Mouse (Mus musculus): ENCODE measurements around the gene Phf11a. TPM values are rescaled to one million over a fixed set of nuclear protein-coding genes. Genes with fewer than 3 reads are reported as not detected.
"Not testable (repeated sequence)": the region's sequence is repeated elsewhere in the genome, so short reads cannot be mapped to it uniquely, and the experiment has no call there.

Phf11a gene
- 0.10 and 0.27 TPM in 2 replicates for polyA plus RNA-seq (2015; fragmentation: Nextera tagmentation; extraction: Ambion mirVana)

GRCm38 (mm10) chr14:59297391-59297790, at the start of gene Phf11a:
Gene Phf11a, minus strand, starts transcription at chr14:59297522.
- H3K9ac ChIP-seq; H3K4me3 ChIP-seq (replicated peaks); H3K4me2 ChIP-seq (replicated peaks); H3K27me3 ChIP-seq (replicated peaks); H3K36me3 ChIP-seq; H3K9me3 ChIP-seq; H3K4me1 ChIP-seq (replicated peaks); H3K27ac ChIP-seq; ATAC-seq: not testable (repeated sequence)
- whole genome bisulfite sequencing: 58% methylated on average over 1 of the region's 1 CpGs

GRCm38 (mm10) chr14:59341189-59341588, 43.9 kb upstream of the Phf11a start, which contains the start of gene Phf11b:
Gene Phf11b, minus strand, starts transcription at chr14:59341351.
- H3K4me2 ChIP-seq (replicated peaks); H3K9me3 ChIP-seq; H3K4me1 ChIP-seq (replicated peaks); H3K27ac ChIP-seq; H3K27me3 ChIP-seq (replicated peaks); ATAC-seq; H3K4me3 ChIP-seq (replicated peaks); H3K36me3 ChIP-seq; H3K9ac ChIP-seq: not testable (repeated sequence)
- WGBS: 59% methylated on average over 1 of the region's 1 CpGs

- H3K27ac ChIP-seq: no peak overlapping the region
- H3K4me2 ChIP-seq (replicated peaks): no peak overlapping the region
- H3K36me3 ChIP-seq: no peaks in the 10 kb centered on the region
- 76% methylated on average over 1 of the region's 1 CpGs for WGBS
- no peaks in the 10 kb centered on the region for H3K9me3 ChIP-seq
- no peaks in the 10 kb centered on the region for H3K4me1 ChIP-seq (replicated peaks)
- H3K9ac ChIP-seq: no peak overlapping the region
- H3K4me3 ChIP-seq (replicated peaks): no peak overlapping the region
- no peaks in the 10 kb centered on the region for H3K27me3 ChIP-seq (replicated peaks)
- no peak for ATAC-seq
These were observed 42.2 kb upstream of the Phf11a start for GRCm38 (mm10) chr14:59339541-59339940.

GRCm38 (mm10) chr14:59336056-59336455, 38.7 kb upstream of the Phf11a start:
- not testable (repeated sequence) for ATAC-seq

GRCm38 (mm10) chr14:59330499-59330898, 33.2 kb upstream of the Phf11a start:
- not testable (repeated sequence) for H3K36me3 ChIP-seq; H3K4me1 ChIP-seq (replicated peaks); H3K9ac ChIP-seq; ATAC-seq; H3K9me3 ChIP-seq; H3K4me3 ChIP-seq (replicated peaks); H3K27me3 ChIP-seq (replicated peaks); H3K27ac ChIP-seq; H3K4me2 ChIP-seq (replicated peaks)
- WGBS: 31% methylated on average over 3 of the region's 3 CpGs

More at GRCm38 (mm10) chr14:59336056-59336455, 38.7 kb upstream of the Phf11a start:
- not testable (repeated sequence) for H3K9ac ChIP-seq; H3K27ac ChIP-seq; H3K9me3 ChIP-seq; H3K36me3 ChIP-seq; H3K4me1 ChIP-seq (replicated peaks); H3K4me2 ChIP-seq (replicated peaks); H3K27me3 ChIP-seq (replicated peaks); H3K4me3 ChIP-seq (replicated peaks)
- WGBS: 84% methylated on average over 3 of the region's 3 CpGs

GRCm38 (mm10) chr14:59319970-59320369, 22.6 kb upstream of the Phf11a start:
- H3K4me3 ChIP-seq (replicated peaks); H3K36me3 ChIP-seq; ATAC-seq; H3K27me3 ChIP-seq (replicated peaks); H3K4me1 ChIP-seq (replicated peaks); H3K9me3 ChIP-seq; H3K9ac ChIP-seq; H3K27ac ChIP-seq; H3K4me2 ChIP-seq (replicated peaks): not testable (repeated sequence)
- 87% methylated on average over 6 of the region's 6 CpGs for WGBS

- not testable (repeated sequence) for H3K27ac ChIP-seq; H3K9me3 ChIP-seq; H3K9ac ChIP-seq; H3K4me3 ChIP-seq (replicated peaks); H3K27me3 ChIP-seq (replicated peaks); ATAC-seq; H3K36me3 ChIP-seq; H3K4me1 ChIP-seq (replicated peaks); H3K4me2 ChIP-seq (replicated peaks)
- 87% methylated on average over 3 of the region's 3 CpGs for WGBS
These were observed 21.7 kb upstream of the Phf11a start for GRCm38 (mm10) chr14:59319036-59319435.

GRCm38 (mm10) chr14:59291769-59292168, 5.6 kb downstream of the Phf11a start:
- H3K4me2 ChIP-seq (replicated peaks); H3K36me3 ChIP-seq; H3K9ac ChIP-seq; H3K4me3 ChIP-seq (replicated peaks); H3K4me1 ChIP-seq (replicated peaks); H3K9me3 ChIP-seq; H3K27ac ChIP-seq; H3K27me3 ChIP-seq (replicated peaks); ATAC-seq: not testable (repeated sequence)

GRCm38 (mm10) chr14:59274961-59275360, 22.4 kb downstream of the Phf11a start:
- not testable (repeated sequence) for H3K9ac ChIP-seq; H3K4me1 ChIP-seq (replicated peaks); H3K9me3 ChIP-seq; H3K4me3 ChIP-seq (replicated peaks); ATAC-seq; H3K27me3 ChIP-seq (replicated peaks); H3K27ac ChIP-seq; H3K4me2 ChIP-seq (replicated peaks); H3K36me3 ChIP-seq
- WGBS: 94% methylated on average over 4 of the region's 4 CpGs

GRCm38 (mm10) chr14:59260056-59260455, 37.3 kb downstream of the Phf11a start, which contains the start of gene Gm6904:
Gene Gm6904, minus strand, starts transcription at chr14:59260216.
- no peak within 1 kb of the TSS for H3K4me3 ChIP-seq (replicated peaks)
- 52% methylated on average over 3 of the region's 3 CpGs for WGBS

GRCm38 (mm10) chr14:59255861-59256260, 41.5 kb downstream of the Phf11a start:
- not testable (repeated sequence) for ATAC-seq; H3K4me3 ChIP-seq (replicated peaks); H3K36me3 ChIP-seq; H3K27me3 ChIP-seq (replicated peaks); H3K9me3 ChIP-seq; H3K27ac ChIP-seq; H3K4me2 ChIP-seq (replicated peaks); H3K4me1 ChIP-seq (replicated peaks); H3K9ac ChIP-seq
- WGBS: 93% methylated on average over 1 of the region's 1 CpGs

More at GRCm38 (mm10) chr14:59260056-59260455, 37.3 kb downstream of the Phf11a start, which contains the start of gene Gm6904:
- H3K4me1 ChIP-seq (replicated peaks): no peaks in the 10 kb centered on the region
- no peak within 1 kb of the TSS for H3K27ac ChIP-seq
- no peaks in the 10 kb centered on the region for H3K27me3 ChIP-seq (replicated peaks)
- ATAC-seq: no peak
- H3K9me3 ChIP-seq: no peaks in the 10 kb centered on the region
- no peaks in the 10 kb centered on the region for H3K36me3 ChIP-seq
- no peak within 1 kb of the TSS for H3K9ac ChIP-seq
- H3K4me2 ChIP-seq (replicated peaks): no peak within 1 kb of the TSS

GRCm38 (mm10) chr14:59250350-59250749, 47.0 kb downstream of the Phf11a start:
- H3K4me3 ChIP-seq (replicated peaks); H3K4me1 ChIP-seq (replicated peaks); H3K9ac ChIP-seq; H3K9me3 ChIP-seq; H3K27ac ChIP-seq; H3K4me2 ChIP-seq (replicated peaks); ATAC-seq; H3K27me3 ChIP-seq (replicated peaks); H3K36me3 ChIP-seq: not testable (repeated sequence)
- 56% methylated on average over 5 of the region's 5 CpGs for WGBS

- peaks cover 34% of the 10 kb centered on the region for H3K36me3 ChIP-seq
- 91% methylated on average over 9 of the region's 9 CpGs for WGBS
- no peak for ATAC-seq
These were observed 63.7 kb downstream of the Phf11a start for GRCm38 (mm10) chr14:59233635-59234034.

More at GRCm38 (mm10) chr14:59233635-59234034, 63.7 kb downstream of the Phf11a start:
- no peak overlapping the region for H3K4me2 ChIP-seq (replicated peaks)
- no peaks in the 10 kb centered on the region for H3K9me3 ChIP-seq
- no peak overlapping the region for H3K9ac ChIP-seq
- H3K27ac ChIP-seq: no peak overlapping the region
- H3K4me1 ChIP-seq (replicated peaks): no peaks in the 10 kb centered on the region
- H3K4me3 ChIP-seq (replicated peaks): no peak overlapping the region
- no peaks in the 10 kb centered on the region for H3K27me3 ChIP-seq (replicated peaks)

Measured in intestine, embryonic 15.5 days (tissue).